Mouse (Mus musculus): ENCODE data around the gene Stpg4.
A peak's percentile ranks its signal among the peaks of the same experiment; 100 is the strongest.

The Stpg4 gene

DNA sequence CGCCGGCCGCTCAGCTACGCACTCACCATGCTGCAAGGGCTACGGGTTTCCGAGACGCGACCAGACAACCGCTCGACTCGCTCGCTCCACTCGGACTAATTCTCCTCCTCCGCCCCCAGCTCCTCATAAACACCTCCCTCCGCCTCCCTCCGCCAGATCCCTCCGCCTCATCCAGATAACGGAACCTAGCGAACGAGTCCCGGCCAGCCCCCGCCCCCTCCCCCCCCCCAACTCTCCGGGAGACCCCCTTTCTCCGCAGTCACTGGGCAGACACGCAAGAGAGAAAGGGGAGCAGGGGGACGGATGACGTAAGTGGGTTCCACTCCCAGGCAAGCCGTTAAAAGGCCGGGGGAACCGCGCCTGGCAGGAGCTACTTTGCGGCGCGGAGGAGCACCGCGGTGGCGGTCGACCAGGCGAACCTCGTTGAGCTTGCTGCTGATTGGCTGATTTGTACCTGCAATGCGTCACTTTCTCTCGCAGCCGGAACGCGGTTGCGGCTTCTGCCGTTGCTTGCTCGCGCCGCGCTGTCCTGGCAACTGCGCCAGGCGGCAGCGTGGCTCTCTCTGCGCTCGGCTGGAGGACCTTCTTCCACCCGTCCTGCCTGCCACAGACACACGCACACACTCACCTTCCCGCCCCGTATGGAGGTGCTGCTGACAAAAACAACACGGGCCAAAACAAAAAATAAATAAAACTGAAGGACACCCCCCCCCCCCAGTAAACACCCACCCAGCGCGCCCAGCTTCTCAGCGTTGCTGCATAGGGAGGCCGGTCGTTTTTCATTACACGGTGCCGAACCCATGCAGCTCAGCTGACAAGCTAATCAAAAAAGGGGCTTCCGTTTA, 19.4 kb upstream of the Stpg4 start, which contains the start of gene Calm2:
Gene Calm2, minus strand, starts transcription at position 169 of the 845 bp plus-strand sequence.
- DNase-seq = peak; percentile 97

DNA sequence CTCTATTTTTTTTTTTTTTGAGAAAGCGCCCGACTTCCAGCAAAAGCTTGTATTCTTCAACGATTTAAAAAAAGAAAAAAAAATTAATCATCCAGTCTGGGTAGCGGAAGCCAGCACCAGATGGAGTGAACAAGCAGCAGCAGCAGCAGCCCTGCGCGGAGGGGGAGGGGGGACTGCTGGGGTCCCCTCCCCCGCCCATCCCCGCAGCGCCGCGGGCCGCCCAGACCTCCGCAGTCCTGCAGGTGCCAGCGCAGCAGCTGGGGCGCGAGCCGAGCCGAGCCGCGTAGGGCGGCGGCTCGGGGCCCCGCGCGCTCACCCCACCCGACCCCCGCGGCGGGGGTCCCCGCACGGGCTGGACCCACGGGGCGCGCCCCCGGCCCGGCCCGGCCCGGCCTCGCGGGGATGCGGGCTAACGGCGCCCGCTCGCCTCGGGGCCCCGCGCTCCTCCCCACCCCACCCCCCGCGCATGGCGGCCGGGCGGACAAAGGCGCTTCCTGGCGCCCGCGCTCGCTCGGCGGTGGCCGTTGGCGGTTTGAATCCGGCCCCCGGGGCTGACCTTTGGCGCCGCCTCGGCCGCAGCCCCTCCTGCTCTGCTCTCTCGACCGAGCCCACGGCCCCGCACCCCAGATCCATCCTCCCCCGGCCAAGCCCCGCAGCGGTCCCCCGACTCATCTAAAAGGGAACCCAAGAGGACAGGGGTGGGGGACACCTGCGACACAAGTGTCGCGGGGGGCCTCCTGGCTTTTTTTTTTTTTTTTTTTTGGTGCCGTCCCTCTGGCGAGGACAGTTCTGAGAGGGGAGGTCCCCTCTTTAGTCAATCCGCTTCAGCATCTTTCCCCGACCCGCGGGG, 18.6 kb upstream of the Stpg4 start:
- peak; percentile 69 for DNase-seq

DNA sequence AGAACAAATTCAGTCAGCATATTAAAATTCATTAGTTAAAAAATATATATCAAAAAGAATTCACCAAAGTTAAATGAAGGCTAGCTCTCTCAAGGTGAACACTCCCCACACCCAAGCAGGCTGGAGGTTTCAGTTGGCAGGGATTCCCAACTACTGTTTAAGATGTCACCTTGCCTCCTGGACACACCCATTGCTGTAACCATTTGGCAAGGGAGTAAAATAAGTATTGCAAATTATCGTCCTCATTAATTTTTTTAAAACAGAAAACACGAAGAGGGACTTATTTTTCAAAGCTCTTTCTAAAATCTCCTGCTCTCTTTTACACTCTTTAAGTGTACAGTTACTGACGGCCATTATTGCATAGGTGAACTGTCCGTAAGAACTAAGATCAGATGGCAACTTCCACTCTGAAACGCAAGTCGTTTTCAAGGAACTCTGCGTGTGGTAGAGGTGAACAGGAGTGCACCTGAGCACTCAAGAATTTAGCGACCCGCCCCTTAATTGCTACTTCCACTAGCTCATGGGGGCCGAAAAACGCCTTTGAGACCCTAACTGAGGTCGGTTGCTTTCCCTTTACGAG, 17.9 kb upstream of the Stpg4 start:
- no peak for DNase-seq

DNA sequence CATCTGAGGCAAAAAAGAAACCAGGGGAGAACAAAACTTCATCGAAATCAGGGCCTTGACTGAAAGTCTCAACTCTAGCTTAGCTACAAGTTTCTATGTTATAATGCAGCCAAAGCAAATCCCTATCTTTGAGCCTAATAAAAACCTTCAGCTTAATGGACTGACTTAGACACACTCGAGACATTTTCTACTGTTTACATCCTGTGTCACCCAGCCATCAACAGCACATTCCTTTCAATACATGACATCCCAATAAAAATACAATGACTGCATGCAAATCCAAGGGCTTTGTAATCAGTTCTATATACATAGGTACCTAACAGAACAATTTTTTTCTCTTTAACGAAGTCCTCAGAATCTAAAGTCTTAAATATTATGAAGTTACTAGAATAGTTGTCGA, 17.2 kb upstream of the Stpg4 start:
- no peak for DNase-seq

DNA sequence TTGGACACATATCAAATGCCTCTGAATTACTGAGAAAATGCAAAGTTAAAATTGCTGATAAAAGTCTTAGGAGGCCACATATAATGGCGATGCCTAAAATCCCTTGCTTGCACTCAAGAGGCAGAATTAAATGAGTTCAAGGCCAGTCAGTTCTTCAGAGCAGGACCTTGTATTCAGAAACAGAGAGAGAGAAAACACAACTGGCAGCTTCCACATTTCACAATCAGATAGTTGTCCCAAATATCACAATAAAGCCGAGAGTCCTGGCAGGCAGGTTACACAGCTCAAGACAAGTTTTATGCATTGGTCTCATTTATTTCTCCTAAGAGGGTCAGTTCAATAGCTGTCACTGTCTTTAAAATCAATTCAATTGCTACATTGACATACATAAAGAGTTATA, 14.0 kb upstream of the Stpg4 start:
- DNase-seq = no peak

DNA sequence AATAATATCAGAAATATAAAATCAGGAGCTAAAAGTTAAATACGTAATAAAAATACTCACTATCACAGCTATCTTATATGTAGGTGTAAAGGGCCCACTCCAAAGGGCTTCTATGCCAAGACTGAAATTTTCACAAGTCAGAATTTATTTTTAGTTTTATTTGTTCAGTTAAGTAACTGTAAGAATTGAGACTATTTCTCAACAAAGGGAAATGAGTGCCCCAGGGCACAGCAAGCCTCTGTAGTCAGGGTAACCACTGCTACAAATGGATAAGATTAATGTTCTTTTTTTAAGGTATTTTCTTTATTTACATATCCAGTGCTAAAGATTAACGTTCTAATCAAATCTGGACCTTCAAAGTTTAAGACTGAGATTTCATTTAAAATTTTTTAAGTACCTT, 11.9 kb upstream of the Stpg4 start:
- DNase-seq = no peak

DNA sequence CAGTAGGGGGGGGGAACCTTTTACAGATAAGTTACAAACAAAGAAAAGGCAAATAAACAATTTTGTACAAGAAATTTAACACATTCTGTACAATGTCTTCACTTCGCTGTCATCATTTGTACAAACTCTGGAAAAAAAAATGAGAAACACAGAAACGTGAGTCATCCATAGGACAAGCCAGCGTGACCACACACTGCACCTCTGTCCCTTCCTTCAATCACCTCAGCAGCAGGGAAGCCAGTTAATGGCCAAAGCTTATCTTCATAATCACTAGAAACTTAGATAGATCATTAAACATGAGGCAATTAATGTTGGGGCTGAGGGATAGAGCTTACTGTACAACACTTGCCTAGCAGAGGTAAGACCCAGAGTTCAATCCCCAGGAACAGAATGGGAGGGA, 6.4 kb upstream of the Stpg4 start:
- DNase-seq = no peak

DNA sequence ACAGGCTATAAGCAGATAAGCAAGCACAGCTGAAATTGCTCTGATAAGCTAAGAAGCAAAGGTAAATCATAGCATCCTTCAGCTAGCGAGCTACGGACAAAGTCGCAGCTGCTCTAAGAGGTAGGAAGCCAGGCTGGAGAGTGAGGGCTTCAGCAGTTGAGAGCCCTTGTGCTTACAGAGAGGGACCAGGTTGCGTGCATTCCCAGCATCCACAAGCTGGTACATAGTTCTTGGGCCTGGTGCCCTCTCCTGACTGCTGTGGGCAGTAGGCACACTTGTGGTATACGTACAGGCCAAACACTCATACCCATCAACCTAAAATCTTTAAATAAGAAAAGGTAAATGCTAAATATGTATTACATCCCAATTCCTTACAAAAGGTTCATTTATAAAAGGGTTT, 5.2 kb upstream of the Stpg4 start:
- DNase-seq = no peak

DNA sequence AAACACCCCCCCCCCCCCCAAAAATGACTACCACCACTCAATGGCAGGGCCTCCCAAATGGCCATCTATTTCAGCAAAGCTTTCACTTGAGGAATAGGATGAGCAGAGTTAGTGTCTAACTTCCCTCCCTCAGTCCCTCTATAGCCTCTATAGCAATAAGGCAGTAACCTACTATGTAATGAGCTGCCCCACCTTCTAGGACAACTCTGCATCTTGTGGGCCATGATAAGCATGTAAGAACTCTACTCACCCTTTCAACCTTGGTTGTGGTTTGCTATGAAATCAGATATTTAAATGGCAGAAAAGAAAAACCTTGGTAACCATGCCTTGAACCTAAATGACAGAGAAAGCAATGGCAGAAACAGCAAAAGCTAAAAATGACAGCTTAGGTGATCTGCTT, 4.8 kb upstream of the Stpg4 start:
- no peak for DNase-seq

DNA sequence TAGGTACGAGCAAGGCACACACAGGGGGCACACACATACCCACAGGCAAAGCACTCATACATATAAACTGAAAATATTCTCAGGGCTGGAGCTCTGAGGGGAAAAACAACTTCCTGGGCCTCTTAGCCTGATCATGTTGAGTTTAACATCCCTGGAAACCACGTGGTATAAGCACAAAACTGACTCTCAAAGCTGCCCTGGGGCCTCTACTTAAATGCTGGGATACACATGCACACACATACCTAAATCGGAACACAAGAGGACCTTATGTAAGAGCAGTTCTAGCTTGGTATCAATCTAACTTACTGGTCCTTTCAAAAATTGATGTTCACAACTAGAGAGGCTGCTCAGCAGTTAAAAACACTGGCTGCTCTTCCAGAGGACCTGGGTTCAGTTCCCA, 1.9 kb upstream of the Stpg4 start:
- no peak for DNase-seq

DNA sequence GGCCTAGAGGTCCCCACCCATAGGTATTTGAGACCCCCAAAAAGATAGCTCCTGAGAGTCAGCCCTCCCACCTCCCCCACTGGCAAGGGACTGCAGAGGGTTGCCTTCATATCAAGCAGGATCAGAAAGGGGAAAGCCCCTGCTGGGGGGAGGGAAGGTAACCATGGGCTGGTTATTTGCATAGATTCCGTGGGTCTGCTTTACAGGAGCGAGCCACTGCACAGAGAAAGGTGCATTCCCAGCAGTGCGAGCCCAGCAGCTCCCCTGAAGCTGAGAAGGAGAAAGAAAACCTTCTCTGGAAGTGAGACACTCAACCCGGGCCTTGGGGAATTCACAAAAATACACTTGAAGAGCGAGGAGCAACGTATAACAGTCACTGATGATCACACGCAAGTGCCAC, 9.5 kb downstream of the Stpg4 start:
- no peak for DNase-seq

DNA sequence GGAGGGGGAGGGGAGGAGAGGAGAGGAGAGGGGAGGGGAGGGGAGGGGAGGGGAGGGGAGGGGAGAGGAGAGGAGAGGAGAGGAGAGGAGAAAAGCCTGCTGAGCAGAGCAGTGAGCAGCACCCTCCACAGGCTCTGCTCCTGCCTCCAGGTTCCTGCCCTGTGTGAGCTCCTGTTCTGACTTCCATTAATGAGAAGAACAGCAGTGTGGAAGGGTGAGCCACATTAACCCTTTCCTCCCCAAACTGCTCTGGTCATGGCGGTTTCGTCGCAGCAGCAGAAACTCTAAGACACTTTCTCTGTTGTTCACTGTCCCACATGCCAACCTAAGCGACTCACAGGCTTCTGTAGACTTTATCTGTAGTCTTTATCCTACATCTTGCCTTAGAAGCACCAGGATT, 20.9 kb downstream of the Stpg4 start:
- DNase-seq = no peak

DNA sequence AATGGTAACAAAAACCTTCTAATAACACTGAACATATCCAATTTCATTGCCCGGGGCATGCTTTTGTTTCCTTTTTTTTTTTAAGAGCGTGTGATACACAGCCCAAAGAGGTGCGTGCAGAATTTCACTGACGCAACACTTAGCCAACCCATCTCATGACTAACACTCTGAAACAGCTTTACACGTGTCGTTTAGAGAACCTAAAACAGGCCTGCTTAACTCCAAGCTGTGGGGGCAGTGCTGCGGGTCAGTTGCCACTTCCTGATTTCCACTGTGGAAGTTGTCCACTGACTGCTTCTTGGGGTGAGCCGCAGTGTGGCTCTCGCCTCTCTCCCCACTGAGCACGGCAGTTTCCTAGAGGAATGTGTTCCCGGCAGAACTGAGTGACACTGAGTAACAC, 22.0 kb downstream of the Stpg4 start:
- DNase-seq = no peak

DNA sequence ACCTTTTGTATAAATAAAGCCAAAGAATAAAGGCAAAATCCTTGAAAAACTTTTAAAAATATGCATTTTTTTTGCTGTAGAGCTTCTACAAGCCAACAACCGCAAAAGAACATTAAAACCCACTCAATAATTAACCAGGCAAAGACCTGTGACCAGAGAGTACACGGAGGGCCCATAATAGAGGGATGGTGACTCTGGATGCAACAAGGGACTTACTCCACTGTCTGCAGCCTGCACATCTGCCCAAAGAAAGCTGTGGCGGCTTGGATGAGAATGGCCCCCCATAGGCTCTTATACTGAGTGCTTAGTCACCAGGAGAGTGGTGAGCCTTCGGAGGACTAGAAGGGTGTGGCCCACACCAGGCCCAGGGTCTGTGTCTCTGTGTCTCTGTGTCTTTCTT, 24.1 kb downstream of the Stpg4 start:
- DNase-seq = no peak

DNA sequence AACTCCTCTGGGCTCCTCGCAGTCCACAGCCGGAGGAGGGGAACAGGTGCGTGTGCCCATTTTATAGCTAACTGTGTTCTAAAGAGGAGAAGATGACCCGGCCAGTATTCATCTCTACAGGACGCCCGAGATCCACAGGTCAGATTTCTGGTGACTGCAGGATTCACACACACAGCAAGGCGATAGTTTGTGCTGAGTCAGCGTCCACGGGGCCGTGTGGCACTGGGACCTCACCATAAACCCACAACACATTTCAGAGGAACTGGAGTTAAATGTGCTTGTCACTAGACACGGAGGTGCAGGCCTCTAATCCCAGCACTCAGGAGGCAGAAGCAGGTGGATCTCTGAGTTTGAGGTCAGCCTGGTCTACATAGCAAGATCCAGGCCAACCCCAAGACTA, 25.1 kb downstream of the Stpg4 start:
- DNase-seq = no peak

DNA sequence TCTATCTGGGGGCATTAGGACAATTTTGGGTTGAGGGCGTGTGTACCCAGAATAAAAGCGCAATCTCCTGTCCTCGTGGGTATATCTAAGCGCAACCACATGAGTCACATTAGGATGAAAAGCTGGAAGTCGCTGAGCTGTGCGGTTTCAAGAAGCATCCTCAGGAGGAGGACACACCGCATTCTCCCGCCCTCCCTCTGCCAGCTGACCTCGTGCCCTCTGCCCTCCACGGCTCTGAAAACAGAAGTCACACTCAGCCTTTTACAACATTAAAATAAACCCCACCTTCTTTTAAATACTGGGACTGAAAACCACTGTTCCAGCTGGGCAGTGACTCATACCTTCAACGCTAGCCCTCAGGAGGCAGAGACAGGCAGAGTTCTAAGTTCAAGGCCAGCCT, 30.5 kb downstream of the Stpg4 start:
- DNase-seq = no peak

DNA sequence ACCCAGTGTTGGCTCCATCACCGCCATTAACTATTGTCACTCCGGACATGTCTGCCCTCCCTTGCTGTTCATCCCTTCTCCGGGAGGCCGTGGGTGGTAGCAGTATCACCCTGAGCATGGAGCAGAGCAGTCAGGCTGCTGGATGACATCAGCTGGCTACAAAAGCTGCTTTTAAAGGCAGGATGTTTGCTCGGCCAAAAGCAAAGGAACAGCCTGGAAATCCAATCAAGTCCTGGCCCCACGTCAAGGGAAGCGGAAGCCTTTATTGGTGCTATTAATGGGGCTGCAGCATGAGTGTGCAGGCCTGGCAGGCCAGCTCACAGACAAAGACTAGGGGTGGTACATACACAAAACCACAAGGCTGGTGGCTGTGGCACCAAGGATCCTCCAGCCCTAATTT, 36.3 kb downstream of the Stpg4 start:
- DNase-seq = peak; percentile 56

DNA sequence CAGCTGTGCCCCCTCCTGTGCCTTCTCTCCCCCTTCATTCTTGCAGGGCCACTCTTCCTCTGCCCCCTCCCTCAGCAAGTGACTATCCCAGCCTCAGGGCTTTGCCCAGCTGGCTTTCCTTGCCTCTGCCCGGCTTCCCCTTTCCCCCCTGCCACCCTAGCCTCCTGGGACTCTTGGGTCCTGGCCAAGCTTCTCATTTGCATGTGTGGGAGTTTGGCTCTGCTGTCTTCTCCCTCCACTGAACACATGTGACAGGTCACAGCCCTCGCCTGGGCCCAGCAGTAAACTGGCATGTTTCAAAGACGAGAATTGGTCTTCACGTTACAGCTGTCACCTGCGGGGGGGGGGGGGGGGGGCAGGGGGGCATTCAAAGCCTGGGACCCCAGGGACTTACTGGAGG, 40.5 kb downstream of the Stpg4 start:
- no peak for DNase-seq

DNA sequence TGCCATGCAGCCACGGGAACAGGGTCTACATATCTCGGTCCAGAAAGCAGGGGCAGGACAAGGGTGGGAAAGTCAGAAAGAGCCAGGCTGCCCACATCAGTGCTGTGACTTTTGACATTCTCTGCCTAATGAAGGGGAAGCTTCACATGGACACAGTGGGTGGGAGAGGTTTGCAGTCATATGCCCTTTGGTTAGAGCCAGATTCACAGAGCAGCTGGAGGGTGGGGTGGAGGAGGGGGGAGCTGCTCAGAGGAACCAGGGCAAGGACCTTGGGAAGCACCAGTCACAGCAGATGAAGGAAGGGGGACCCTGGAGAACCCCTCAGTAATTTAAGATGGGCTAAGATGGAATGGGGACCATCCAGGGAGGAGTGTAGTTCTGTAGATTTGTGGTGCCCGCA, 41.7 kb downstream of the Stpg4 start:
- no peak for DNase-seq

DNA sequence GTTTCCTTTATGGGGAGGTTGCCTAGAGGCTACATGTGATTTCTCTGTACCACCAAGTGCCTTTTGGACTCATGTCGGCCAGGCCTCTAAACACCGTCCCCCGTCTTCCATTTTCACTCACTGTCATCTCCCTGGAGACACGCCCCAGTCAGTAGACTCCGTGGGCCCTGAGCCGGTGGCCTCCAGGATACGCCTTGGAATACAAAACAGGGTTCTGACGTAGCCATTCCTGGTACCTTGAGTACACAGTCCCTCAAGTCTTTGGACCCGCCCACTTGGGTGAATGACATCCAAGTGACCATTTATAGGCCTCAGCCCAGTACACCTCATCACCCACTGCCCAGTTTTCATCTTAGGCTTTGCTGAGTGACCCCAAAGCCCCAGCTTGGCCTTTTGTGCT, 46.9 kb downstream of the Stpg4 start:
- no peak for DNase-seq

DNA sequence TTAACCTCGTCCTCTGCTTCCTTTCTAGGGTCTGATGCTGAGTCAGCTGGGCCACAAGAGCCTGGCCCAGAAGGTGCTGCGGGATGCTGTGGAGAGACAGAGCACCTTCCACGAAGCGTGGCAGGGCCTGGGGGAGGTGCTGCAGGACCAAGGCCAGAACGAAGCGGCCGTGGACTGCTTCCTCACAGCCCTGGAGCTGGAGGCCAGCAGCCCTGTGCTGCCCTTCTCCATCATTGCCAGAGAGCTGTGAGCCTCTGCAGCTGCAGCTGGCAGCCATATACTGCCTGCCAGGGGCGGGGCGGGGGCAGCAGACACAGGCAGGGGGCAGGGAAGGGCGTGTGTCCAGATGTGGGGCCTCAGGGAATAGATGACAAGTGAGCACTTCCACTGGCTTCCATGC, 47.7 kb downstream of the Stpg4 start:
- DNase-seq = no peak

DNA sequence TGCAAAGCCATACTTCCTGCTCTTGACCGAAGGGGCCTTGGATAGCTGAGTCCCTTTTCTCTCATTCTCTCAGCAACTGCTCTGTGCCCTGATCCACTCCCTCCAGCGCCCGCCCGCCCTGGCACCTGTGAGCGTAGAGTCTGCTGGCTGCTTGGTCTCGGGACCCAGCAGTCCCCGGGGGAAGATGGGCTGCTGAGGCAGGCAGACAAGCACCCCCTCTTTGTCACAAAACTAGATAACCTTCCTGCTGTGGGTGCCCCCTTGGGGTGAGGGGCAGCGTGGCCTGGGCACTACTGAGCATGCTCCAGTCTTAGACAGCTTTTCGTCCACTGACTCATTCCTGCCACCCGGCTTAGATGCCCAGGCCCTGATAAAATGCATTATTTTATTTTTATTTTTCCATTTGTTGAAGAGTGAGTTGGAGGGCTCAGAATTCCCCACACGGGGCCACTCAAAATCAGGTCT, 48.3 kb downstream of the Stpg4 start:
- DNase-seq = no peak

DNA sequence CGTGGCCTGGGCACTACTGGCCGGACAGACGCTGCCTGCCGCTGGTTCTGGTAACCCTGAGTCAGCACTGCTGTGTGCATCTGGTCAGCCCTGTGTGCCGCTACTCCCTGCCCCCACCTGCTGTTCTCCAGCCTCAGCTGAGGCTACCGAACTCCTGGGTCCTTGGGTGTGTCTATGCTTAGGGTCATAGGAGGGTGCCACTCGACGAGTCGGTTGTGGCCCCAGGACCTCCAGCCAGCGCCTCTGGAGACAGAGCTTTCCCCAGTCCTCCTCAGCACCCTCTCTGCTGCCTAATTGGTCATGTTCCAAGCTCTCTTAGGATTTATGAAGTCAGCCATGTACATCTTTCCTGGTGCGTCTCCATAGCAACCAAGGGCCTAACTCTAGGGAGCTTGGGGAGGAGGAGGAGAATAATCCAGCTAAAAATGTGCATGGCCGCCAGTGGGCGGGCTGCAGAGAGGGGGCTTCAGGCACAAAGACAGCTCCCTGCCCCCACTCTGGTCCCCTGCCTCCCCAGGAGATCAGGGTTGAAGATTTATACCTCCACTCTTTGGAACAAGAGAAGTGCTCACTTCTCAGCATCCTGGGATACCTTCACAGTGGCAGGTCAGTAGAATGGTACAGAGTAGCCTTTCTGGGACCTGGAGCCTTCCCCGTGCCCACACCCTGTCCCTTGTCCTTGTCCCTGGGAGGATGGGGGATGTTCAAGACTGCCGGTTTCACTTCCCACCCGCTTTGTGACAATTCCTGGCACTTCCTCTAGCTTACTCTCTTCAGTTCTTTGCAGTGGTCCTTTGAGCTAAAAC, 49.0 kb downstream of the Stpg4 start:
- DNase-seq = peak; percentile 88
